Mouse (Mus musculus) Muller cell, postnatal 12 days (primary cell): ENCODE data around the gene Csnk2a1.

Experiments used
- DNase-seq: peaks from one replicate; pipeline ENCODE4 v3.0.0-alpha.2; 2015; ENCODE audit errors: inconsistent ontology term

Gene Csnk2a1

DNA sequence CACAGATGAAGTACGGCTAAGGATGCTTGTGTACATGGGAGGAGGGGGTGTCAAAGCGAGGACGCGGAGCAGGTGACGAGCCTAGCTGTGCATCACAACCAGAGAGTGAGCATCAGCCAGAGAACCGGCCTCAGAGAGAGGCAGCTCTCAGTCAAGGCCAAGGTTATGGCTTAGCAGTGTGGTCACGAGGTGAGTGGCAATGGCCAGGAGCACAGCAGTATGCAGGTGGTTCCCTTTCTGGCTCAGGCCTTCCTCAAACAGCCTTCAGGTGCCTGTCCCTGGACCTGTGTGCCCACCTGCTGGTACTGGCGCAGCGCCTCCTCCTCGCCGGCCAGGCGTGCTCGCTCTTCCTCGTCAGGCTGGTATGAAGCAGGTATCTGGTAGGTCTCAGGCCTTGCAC lies 97.3 kb downstream of the Csnk2a1 start:
- no peak for DNase-seq

GRCm38 (mm10) chr2:152324842-152325241 lies 98.2 kb downstream of the Csnk2a1 start:
- DNase-seq, result no peak

- DNase-seq, result no peak
Measured at GRCm38 (mm10) chr2:152326157-152326556, 99.5 kb downstream of the Csnk2a1 start.

GRCm38 (mm10) chr2:152326654-152327053 lies 100.0 kb downstream of the Csnk2a1 start:
- DNase-seq, result no peak

GRCm38 (mm10) chr2:152327980-152328379 lies 101.3 kb downstream of the Csnk2a1 start:
- no peak for DNase-seq

DNA sequence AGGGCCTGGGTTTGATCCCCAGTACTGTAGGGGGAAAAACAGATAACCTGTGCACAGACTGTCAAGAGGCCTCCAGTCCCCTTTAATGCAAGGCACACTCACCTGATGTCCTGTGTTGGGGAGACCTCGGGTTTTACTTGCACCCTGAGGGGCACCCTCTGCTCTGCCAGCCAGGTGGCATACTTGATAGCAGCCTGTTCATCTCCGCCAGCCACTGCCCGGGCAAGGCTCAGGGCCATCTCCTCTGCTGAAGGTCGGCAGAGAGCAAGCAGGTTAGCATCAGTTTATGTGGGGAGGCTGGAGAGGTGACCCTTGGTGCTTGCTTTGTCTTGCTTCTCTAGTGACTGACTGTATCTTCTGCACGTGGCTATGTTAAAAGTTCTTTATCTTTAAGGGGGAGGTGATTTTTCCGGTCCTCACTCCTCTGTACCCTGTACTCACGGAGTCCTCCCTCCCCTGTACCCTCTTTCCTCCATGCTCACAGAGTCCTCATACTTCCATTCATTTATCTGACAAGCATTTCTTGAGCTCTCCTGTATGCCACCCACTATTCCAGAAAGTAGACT lies 104.3 kb downstream of the Csnk2a1 start:
- no peak for DNase-seq
